In the genomic region with DNA sequence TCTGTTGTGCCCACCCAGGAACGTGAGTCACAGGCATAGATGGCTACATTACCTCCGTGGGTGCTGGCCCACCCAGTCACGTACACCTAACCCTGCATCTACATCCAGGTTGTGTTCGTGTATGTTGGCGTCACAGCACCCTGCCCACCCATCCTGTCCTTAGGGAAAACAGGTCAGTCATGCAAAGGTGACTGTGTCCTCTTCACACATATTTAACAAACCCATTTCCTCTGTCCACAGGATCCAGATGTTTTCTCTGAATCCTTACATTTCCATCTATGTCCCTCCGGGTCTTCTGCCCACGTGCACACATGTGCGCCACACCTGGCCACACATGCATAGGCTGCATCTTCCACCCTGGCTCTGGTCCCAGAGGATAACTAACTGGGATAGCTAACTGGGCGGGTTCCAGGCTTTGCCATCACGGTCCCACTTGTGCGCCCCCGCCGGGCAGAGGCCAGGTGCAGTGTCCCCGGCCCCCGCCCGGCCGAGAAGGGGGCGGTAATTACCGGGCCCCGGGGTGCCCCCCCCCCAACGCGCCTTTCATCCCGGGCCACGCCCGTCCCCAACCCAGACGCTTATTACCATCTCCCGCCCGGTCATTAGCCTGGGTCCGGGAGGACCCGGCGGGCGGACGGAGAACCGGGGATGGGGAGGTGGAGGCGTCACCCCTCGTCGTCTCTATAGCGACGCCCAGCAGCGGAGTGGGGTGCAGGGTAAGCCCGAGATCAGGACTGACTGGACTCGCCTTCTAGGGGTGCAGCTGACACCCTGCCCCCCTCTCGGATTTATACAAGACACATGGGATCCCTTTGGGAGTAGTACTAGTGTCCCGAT, we compare ENCODE assay signal across 9 mouse cellular contexts. TPM values are rescaled to one million over a fixed set of nuclear protein-coding genes. Genes with fewer than 3 reads are reported as not detected.
DNase-seq lines count a peak whose midpoint lies in the region; ATAC-seq and TF ChIP-seq lines count a peak whose summit lies in the region.
"Had no signal": no experiment of that assay in that cellular context is flagged by ENCODE, and none has a peak within 500 bp of the region (broad histone marks: within the 10 kb centered on the region; RNA-seq: fewer than 3 reads in every experiment).

No protein-coding gene starts in this region.

- peaks cover 10% of the 10 kb centered on the region for H3K79me2 ChIP-seq in macrophage (ENCODE audit: inconsistent target)

- TF ChIP-seq POLR2A in kidney, adult 2 months (IDR thresholded peaks at IDR 0.05; ENCODE audit: low read depth, low read length) = no peak

- no peaks in the 10 kb centered on the region for H3K9me3 ChIP-seq in forebrain, embryonic 14.5 days (replicated peaks; ENCODE audit: control insufficient read depth, low read length)

- H3K4me3 ChIP-seq in forebrain, embryonic 14.5 days (ENCODE audit: low read depth, low read length) = peak overlapping the region; percentile 36
- peak overlapping the region; percentile 36 for H3K4me3 ChIP-seq in kidney, adult 2 months (ENCODE audit: insufficient read depth, low read depth, low read length)
- H3K4me3 ChIP-seq in macrophage (ENCODE audit: inconsistent target) = peak overlapping the region; percentile 18; the same call in 1 of the 2 replicates

- H3K36me3 ChIP-seq in forebrain, embryonic 14.5 days (ENCODE audit: control insufficient read depth, insufficient read depth, low read length) = peaks cover 1% of the 10 kb centered on the region; the same call in 1 of the 2 replicates
- no peaks in the 10 kb centered on the region for H3K36me3 ChIP-seq in kidney, adult 2 months (ENCODE audit: control insufficient read depth, insufficient read depth, low read length)
- no peaks in the 10 kb centered on the region for H3K36me3 ChIP-seq in macrophage (ENCODE audit: inconsistent target)

- ATAC-seq in forebrain, embryonic 14.5 days = no peak

- H3K27me3 ChIP-seq in forebrain, embryonic 14.5 days (replicated peaks; ENCODE audit: control insufficient read depth, insufficient read depth, low read length) = no peaks in the 10 kb centered on the region
- no peaks in the 10 kb centered on the region for H3K27me3 ChIP-seq in kidney, adult 2 months (replicated peaks; ENCODE audit: control insufficient read depth, insufficient read depth, low read length)

- 10% methylated on average over 44 of the region's 44 CpGs for WGBS in forebrain, embryonic 14.5 days
- WGBS in kidney, adult 2 months = 10% methylated on average over 43 of the region's 44 CpGs
- 23% methylated on average over 41 of the region's 44 CpGs for WGBS in macrophage (ENCODE audit: missing documents)

- H3K27ac ChIP-seq in forebrain, embryonic 14.5 days (ENCODE audit: low read depth, low read length) = peak overlapping the region; percentile 44; the same call in 1 of the 2 replicates
- peak overlapping the region; percentile 54 for H3K27ac ChIP-seq in kidney, adult 2 months (ENCODE audit: insufficient read depth, low read depth, low read length)
- H3K27ac ChIP-seq in macrophage = peak overlapping the region; percentile 77

- H3K4me1 ChIP-seq in forebrain, embryonic 14.5 days (ENCODE audit: control insufficient read depth, insufficient read depth, low read length) = peaks cover 33% of the 10 kb centered on the region
- H3K4me1 ChIP-seq in kidney, adult 2 months (ENCODE audit: control insufficient read depth, insufficient read depth, low read length) = peaks cover 24% of the 10 kb centered on the region

- TF ChIP-seq CTCF in kidney, adult 2 months (conservative IDR thresholded peaks at IDR 0.05; ENCODE audit: insufficient read depth, insufficient read length, low read depth, low read length) = no peak

- peak overlapping the region; percentile 81 for H3K4me2 ChIP-seq in forebrain, embryonic 14.5 days (ENCODE audit: low read length)

- H3K9ac ChIP-seq in forebrain, embryonic 14.5 days (ENCODE audit: low read length) = peak overlapping the region; percentile 66

- DNase-seq in gastrocnemius, postnatal 25 days = peak; percentile 60
- no peak for DNase-seq in gastrocnemius, adult 8-10 months (ENCODE audit: low spot score in 2 of 2)
- DNase-seq in adrenal gland, postnatal 14 days = peak; percentile 43
- no peak for DNase-seq in forebrain, embryonic 14.5 days (ENCODE audit: low spot score)
- DNase-seq in kidney, adult 2 months = peak; percentile 50
- no peak for DNase-seq in adipocyte (ENCODE audit: low spot score)
- DNase-seq in Muller cell, postnatal 12 days (ENCODE audit: inconsistent ontology term) = no peak

RNA-seq across cellular contexts. Expression of a gene that starts 1.4 kb away (rescaled TPM):
- 10 to 100 TPM; 17.3 to 21.4 TPM for total RNA-seq in gastrocnemius, postnatal 25 days (2021)
- total RNA-seq in gastrocnemius, adult 8-10 months (2022) = 10 to 100 TPM; 23.4 to 49.1 (median 31.4) TPM
- 67.6 and 106 TPM in 2 replicates for total RNA-seq in adrenal gland, postnatal 14 days (2021)
- polyA plus RNA-seq in forebrain, embryonic 14.5 days (2014; fragmentation: Nextera tagmentation; extraction: Ambion mirVana) = 239 and 266 TPM in 2 replicates
- 86.7 and 87.8 TPM in 2 replicates for polyA plus RNA-seq in kidney, adult 2 months (2012; rRNA removed)
- total RNA-seq in macrophage (2018; cell fraction: chromatin; rRNA removed) = 100 to 1,000 TPM in 11 of 26 experiments, 10 to 100 TPM in 15; 17.6 to 198 (median 86.7) TPM
- total RNA-seq in macrophage (2018; cell fraction: cytosol; rRNA removed) = 10 to 100 TPM; 10.1 to 24.5 (median 16.7) TPM
- 10 to 100 TPM; 11.8 to 97.1 (median 35.2) TPM for total RNA-seq in macrophage (2018; cell fraction: nucleus; rRNA removed)
- 17.6 to 31.0 TPM (median 19.0 TPM) in 3 replicates for polyA plus RNA-seq in macrophage (2018)

RNA-seq across cellular contexts. Expression of a gene that starts 8.4 kb away (rescaled TPM):
- total RNA-seq in gastrocnemius, postnatal 25 days (2021) = 1 to 10 TPM; 5.1 to 5.9 TPM
- 1 to 10 TPM; 4.3 to 7.8 (median 6.9) TPM for total RNA-seq in gastrocnemius, adult 8-10 months (2022)
- total RNA-seq in adrenal gland, postnatal 14 days (2021) = 8.6 and 9.5 TPM in 2 replicates
- 7.2 and 9.0 TPM in 2 replicates for polyA plus RNA-seq in forebrain, embryonic 14.5 days (2014; fragmentation: Nextera tagmentation; extraction: Ambion mirVana)
- polyA plus RNA-seq in kidney, adult 2 months (2012; rRNA removed) = 7.9 and 11.2 TPM in 2 replicates
- 1 to 10 TPM in 18 of 26 experiments, not detected in 8; 1.4 to 4.6 (median 2.1) TPM for total RNA-seq in macrophage (2018; cell fraction: chromatin; rRNA removed)
- total RNA-seq in macrophage (2018; cell fraction: cytosol; rRNA removed) = 10 to 100 TPM; 11.6 to 18.9 (median 13.6) TPM
- 1 to 10 TPM in 25 of 26 experiments, not detected in 1; 2.4 to 8.5 (median 4.7) TPM for total RNA-seq in macrophage (2018; cell fraction: nucleus; rRNA removed)
- 4.4 to 19.3 TPM (median 13.3 TPM) in 3 replicates for polyA plus RNA-seq in macrophage (2018)

RNA-seq across cellular contexts. Expression of a gene that starts 14.9 kb away (rescaled TPM):
- under 1 TPM; 0.26 to 0.54 TPM for total RNA-seq in gastrocnemius, postnatal 25 days (2021)
- total RNA-seq in gastrocnemius, adult 8-10 months (2022) = under 1 TPM; 0.19 to 0.48 (median 0.36) TPM
- total RNA-seq in adrenal gland, postnatal 14 days (2021) = 3.1 and 3.9 TPM in 2 replicates
- polyA plus RNA-seq in forebrain, embryonic 14.5 days (2014; fragmentation: Nextera tagmentation; extraction: Ambion mirVana) = 14.5 and 20.6 TPM in 2 replicates
- polyA plus RNA-seq in kidney, adult 2 months (2012; rRNA removed) = 1.5 TPM in 2 replicates
- total RNA-seq in macrophage (2018; cell fraction: chromatin; rRNA removed) = 1 to 10 TPM in 3 of 26 experiments, under 1 TPM in 12, not detected in 11; 0.30 to 1.9 (median 0.43) TPM
- total RNA-seq in macrophage (2018; cell fraction: cytosol; rRNA removed) = 1 to 10 TPM in 3 of 26 experiments, under 1 TPM in 23; 0.09 to 1.6 (median 0.25) TPM
- 1 to 10 TPM in 5 of 26 experiments, under 1 TPM in 15, not detected in 6; 0.20 to 1.7 (median 0.57) TPM for total RNA-seq in macrophage (2018; cell fraction: nucleus; rRNA removed)
- polyA plus RNA-seq in macrophage (2018) = 0.11 to 0.29 TPM (median 0.26 TPM) in 3 replicates
- total RNA-seq: hematopoietic stem cell, adult 5-6 weeks had no signal

RNA-seq across cellular contexts. Expression of a gene that starts 16.3 kb away (rescaled TPM):
- 10 to 100 TPM; 33.7 to 34.8 TPM for total RNA-seq in gastrocnemius, postnatal 25 days (2021)
- 10 to 100 TPM; 20.8 to 36.0 (median 29.5) TPM for total RNA-seq in gastrocnemius, adult 8-10 months (2022)
- 114 and 140 TPM in 2 replicates for total RNA-seq in adrenal gland, postnatal 14 days (2021)
- polyA plus RNA-seq in forebrain, embryonic 14.5 days (2014; fragmentation: Nextera tagmentation; extraction: Ambion mirVana) = 67.0 and 73.6 TPM in 2 replicates
- polyA plus RNA-seq in kidney, adult 2 months (2012; rRNA removed) = 65.6 and 67.0 TPM in 2 replicates
- total RNA-seq in macrophage (2018; cell fraction: chromatin; rRNA removed) = 100 to 1,000 TPM in 2 of 26 experiments, 10 to 100 TPM in 24; 13.9 to 126 (median 56.5) TPM
- 10 to 100 TPM; 20.5 to 44.1 (median 32.8) TPM for total RNA-seq in macrophage (2018; cell fraction: cytosol; rRNA removed)
- total RNA-seq in macrophage (2018; cell fraction: nucleus; rRNA removed) = 100 to 1,000 TPM in 2 of 26 experiments, 10 to 100 TPM in 24; 20.4 to 111 (median 44.0) TPM
- 16.3 to 36.3 TPM (median 20.3 TPM) in 3 replicates for polyA plus RNA-seq in macrophage (2018)

RNA-seq across cellular contexts. Expression of a gene that starts 23.7 kb away (rescaled TPM):
- 1 to 10 TPM; 1.2 to 1.6 TPM for total RNA-seq in gastrocnemius, postnatal 25 days (2021)
- total RNA-seq in gastrocnemius, adult 8-10 months (2022) = 1 to 10 TPM; 1.9 to 4.0 (median 2.9) TPM
- 69.9 and 137 TPM in 2 replicates for total RNA-seq in adrenal gland, postnatal 14 days (2021)
- polyA plus RNA-seq in forebrain, embryonic 14.5 days (2014; fragmentation: Nextera tagmentation; extraction: Ambion mirVana) = 41.0 and 42.4 TPM in 2 replicates
- 8.1 and 8.7 TPM in 2 replicates for polyA plus RNA-seq in kidney, adult 2 months (2012; rRNA removed)
- 10 to 100 TPM in 3 of 26 experiments, 1 to 10 TPM in 22, under 1 TPM in 1; 0.58 to 13.3 (median 5.5) TPM for total RNA-seq in macrophage (2018; cell fraction: chromatin; rRNA removed)
- 1 to 10 TPM in 22 of 26 experiments, under 1 TPM in 4; 0.79 to 3.8 (median 1.7) TPM for total RNA-seq in macrophage (2018; cell fraction: cytosol; rRNA removed)
- total RNA-seq in macrophage (2018; cell fraction: nucleus; rRNA removed) = 10 to 100 TPM in 3 of 26 experiments, 1 to 10 TPM in 23; 2.2 to 12.1 (median 4.5) TPM
- 1.9 to 3.0 TPM (median 2.4 TPM) in 3 replicates for polyA plus RNA-seq in macrophage (2018)

Comparison
In these comparisons a context has a peak if more than half of its experiments do, and no peak if none do; other contexts are left out.
1. DNase-seq: peak in gastrocnemius, postnatal 25 days (single experiment), adrenal gland, postnatal 14 days (single experiment) and kidney, adult 2 months (single experiment); none in gastrocnemius, adult 8-10 months (0 of 2), forebrain, embryonic 14.5 days (single experiment), adipocyte (single experiment) and Muller cell, postnatal 12 days (single experiment).
2. Peak in every context shown above with its lines, with median percentiles within 50 percentile points of each other: H3K27ac ChIP-seq and H3K4me3 ChIP-seq.